Mouse (Mus musculus) regulatory T cell (primary cell): Measurements from ENCODE around the gene Setx.
"Not testable (repeated sequence)": the region's sequence is repeated elsewhere in the genome, so short reads cannot be mapped to it uniquely, and the experiment has no call there.

Experiments used
- in situ Hi-C: fragments of 300-600 bp; cut with MboI, MseI; formaldehyde crosslinking; loops from one replicate; pipeline ENCODE4 v1.15.1; 2025; ENCODE audit warnings: high pct_unique_total_duplicates

Gene Setx

DNA sequence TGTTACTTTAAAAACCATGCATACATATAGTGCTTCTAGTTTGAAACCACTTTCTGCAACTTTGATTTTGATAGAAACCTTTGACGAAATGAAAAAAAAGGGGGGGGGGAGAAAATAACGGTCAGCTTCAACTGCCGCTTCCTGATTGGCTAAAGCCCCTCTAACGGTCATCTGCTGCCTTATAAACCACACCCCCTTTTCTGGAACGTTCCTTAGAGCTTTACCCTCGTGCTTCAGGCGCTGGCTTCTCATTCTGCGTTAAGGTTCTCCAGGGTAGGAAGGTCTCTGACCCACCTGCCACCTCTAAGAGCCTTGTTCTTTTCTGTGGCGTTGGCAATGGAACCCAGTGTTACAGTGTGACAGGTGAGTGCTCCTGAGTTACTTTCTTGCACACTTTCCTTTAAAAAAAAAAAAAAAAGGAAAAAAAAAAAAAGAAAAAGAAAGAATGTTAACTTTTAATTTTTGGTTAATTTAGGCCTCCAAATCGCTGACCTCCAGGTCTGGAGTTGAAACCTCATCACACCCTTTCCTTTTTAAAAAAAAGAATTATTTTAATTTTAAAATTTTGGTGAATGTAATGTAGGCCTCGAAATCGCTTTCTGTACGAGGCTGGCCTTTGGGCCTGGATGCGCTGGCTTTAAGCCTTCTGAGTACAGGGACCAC lies at the start of gene Setx:
Gene Setx, plus strand, starts transcription at position 275 of the 663 bp plus-strand sequence.
- in situ Hi-C loops = no loop called here

DNA sequence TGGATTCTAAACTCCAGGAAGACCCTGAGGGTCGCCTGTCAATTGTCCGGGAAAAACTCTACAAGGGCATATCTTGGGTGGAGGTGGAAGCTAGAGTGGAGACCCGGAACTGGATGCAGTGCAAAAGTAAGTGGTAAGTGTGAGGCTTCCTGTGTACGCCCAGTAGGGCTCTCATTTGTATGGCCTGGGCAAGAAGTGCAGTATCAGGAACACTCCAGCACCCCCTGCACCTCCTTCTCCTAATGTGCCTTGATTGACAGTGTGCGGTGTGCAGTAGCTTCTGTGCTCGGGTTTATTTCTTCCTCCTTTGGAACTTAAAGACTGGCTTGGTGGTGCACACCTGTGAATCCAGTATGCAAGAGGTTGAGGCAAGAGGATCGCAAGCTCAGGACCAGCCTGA lies 49.3 kb upstream of the Setx start:
- in situ Hi-C loops = no loop called here

DNA sequence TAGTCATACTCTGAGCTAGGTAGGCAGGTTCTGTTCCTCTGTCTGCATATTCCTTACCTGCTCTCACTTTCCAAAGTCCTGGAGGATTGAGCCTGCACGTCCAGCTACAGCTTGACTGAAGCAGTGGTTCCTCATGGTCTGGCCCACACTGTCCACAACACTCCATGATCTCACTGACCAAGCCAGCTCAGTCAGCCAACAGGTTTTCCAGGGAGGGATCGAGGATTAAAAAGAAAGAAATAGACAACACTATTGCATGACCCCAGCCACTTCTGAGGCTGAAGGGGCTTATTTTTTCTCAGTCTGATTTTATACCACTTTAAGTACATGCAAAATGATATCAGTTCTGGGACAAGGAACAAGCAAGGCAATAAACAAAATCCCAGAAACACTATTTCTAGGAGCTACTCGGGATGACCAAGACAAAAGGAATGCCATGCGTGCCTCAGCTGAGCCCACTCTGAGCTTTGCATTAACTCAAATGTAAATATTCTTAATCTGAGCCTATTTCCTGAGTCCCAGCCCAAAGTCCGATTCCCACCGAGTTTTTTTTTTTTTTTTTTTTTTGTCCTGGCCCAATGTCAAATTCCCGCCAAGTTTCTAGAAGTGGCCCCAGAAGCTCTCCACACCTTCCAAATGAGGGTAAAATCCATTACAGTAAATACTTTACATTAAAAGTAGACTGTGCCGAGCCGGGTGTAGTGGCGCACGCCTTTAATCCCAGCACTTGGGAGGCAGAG lies 48.5 kb upstream of the Setx start:
- in situ Hi-C loops = no loop called here

DNA sequence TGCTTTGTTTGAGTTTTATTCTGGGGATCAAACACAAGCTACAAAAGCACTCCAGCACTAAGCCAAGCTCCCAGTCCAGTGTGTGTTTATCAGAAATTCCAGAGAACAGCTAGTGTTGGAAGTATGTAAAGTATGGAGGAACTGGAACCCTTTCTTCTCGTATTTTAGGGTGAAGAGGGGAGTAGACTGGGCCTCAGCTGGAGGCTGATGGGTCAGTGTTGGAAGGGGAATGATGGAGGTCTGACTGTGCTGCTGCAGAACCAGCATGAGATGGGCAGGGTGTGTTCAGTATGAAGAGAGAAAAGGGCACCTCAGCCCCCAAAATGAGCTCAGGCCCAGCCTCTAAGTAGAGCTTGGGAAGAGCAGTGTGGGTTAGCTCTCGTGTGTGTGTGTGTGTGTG lies 47.8 kb upstream of the Setx start:
- in situ Hi-C loops = no loop called here

DNA sequence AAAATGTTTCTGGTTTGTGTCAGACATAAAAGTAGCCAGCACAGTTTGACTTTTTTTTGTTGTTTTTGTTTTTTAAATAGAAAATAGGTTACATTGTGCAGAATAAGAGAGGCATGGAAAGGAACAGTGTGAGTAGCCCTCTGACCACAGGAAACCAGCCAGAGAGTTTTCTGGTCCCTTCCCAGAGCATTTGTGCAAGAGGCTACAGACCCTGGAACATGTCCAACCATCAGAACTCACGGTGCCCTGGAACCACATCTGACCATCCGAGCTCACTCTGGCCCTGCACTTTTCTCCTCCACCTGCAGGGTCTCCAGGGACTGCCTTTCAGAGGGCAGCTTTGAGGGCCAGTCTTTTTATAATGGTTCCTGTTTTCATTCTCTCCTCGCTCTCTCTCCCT lies 42.0 kb upstream of the Setx start:
- in situ Hi-C loops = no loop called here

DNA sequence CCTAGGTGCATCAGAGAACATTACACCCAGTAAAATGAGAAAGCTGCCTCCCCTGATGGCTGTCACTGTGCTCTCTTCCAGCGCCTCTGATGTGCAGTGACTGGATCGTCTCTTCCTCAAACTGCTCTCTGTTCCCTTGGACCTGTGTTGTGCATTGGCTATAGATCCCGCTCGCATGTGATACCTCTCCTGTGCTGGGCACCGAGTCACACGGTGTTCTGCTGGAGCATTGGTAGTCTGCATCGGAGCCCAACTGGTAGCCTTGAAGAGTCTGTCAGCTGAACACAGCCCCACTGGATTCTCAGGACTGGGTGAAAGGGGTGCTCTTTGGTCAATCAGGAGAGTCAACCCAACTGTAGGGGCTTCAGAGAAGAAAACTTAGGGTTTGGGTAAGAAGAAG lies 38.0 kb upstream of the Setx start:
- in situ Hi-C loops = no loop called here

DNA sequence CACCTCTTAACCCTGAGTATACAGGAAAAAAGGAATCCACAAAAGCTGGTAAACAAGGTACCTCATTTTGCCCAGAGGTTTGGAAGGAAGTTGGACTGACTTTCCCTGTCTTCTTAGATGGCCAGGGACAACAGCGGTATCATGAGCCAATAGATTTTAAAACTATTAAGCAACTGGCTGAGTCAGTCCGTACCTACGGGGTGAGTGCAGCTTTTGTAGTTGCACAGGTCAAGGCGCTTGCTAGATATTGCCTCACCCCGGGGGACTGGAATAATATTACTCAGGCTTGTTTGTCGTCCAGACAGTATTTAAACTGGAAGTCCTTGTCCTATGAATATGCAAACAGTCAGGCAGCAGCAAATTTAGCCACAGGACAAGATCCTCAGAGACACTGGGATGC lies 34.7 kb upstream of the Setx start:
- in situ Hi-C loops = not testable (repeated sequence)

DNA sequence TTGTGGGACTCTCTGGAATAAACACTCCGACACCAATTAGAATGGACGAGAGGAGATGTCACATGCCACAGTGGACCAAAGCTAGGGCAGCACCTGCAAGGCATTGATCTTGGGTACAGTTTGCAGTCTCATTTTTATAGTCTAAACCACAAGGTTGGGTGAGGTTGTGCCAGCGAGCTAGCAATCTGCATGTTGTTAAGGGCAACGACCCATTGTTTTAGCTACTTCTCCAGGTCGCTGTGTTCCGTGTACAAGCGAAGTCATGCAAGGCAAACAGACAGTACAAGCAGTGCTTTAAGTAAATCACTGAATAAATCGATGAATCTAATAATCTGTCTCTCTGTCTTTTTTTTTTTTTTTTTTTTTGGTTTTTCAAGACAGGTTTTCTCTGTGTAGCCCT lies 28.3 kb upstream of the Setx start:
- in situ Hi-C loops = no loop called here

DNA sequence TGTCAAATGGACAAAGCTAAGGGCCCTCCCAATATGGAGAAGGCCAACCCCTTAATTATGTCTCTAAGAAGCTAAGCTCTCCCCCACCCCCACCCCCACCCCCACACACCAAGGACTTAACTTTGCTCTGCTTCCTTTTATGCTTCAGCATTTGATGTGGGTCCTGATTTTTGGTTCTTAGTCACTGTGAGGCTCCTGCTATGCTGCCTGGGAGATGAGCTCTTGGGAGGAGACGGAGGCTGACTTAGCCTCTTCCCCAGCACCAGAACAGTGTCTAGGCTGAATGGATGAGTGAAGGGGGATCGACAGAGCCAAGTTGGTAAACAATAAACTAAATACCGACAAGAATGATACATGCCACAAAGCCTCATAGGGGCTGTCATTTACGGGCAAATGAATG lies 27.2 kb upstream of the Setx start:
- in situ Hi-C loops = no loop called here

DNA sequence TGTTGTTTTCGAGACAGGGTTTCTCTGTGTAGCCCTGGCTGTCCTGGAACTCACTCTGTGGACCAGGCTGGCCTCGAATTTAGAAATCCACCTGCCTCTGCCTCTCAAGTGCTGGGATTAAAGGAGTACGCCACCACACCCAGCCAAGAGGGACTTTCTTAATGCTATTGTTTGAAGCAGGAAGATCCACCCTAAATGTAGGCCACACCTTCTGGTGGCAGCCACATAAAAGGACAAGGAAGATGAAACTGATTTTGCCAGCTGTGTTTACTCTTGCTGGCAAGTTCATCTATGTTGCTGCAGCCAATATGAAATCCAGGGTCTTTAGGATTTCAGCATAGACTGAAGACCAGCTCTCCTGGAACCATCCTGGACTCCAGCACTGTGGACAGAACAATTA lies 26.5 kb upstream of the Setx start:
- in situ Hi-C loops = no loop called here

DNA sequence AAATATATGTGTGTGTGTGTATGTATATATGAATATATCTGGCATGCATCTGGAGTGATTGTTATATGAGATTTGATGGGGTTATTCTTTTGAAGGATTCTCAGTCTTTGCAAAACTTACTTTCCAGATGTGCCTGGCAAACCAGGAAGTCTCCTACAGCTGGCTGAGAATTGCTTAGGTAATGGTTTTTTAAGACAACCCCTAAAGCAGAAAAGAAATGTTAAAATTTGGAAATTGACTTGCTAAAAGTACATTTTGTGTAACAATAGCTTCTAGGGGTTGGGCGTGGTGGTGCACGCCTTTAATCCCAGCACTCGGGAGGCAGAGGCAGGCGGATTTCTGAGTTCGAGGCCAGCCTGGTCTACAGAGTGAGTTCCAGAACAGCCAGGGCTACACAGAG lies 26.0 kb upstream of the Setx start:
- in situ Hi-C loops = not testable (repeated sequence)

DNA sequence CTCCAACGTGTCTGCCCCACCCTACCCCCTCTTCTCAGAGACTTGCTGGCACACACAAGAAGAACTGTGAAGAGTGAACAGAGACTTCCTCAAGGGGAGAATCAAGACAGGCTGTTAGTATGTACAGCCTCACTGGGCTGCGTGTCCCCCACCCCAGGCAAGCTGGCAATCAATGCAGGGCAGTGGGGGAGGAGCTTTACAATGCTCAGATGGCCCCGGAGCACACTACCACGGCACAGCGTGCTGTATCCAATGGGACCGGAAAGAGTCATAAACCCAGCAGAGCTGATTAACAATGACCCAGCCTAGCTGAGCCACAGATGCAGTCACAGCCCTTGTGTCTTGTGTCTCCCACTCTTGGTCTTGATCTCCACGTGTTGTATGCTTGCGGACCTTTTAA lies 25.2 kb upstream of the Setx start:
- in situ Hi-C loops = no loop called here

DNA sequence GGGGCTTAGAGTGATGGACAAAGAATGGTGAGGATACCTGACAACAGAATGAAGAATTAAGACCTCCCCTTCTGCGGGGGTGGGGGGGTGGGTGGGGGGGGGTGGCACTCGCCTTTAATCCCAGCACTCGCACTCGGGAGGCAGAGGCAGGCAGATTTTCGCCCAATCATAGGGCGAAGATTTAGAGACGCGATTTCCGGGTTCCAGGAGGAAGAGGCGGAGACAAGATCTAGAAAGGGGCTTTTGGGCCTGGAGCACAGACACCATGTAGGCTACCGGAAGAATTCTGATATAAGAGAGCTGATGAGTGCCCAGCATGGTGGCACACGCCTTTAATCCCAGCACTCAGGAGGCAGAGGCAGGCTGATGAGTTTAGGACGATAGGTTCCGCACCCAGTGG lies 24.3 kb upstream of the Setx start:
- in situ Hi-C loops = no loop called here

DNA sequence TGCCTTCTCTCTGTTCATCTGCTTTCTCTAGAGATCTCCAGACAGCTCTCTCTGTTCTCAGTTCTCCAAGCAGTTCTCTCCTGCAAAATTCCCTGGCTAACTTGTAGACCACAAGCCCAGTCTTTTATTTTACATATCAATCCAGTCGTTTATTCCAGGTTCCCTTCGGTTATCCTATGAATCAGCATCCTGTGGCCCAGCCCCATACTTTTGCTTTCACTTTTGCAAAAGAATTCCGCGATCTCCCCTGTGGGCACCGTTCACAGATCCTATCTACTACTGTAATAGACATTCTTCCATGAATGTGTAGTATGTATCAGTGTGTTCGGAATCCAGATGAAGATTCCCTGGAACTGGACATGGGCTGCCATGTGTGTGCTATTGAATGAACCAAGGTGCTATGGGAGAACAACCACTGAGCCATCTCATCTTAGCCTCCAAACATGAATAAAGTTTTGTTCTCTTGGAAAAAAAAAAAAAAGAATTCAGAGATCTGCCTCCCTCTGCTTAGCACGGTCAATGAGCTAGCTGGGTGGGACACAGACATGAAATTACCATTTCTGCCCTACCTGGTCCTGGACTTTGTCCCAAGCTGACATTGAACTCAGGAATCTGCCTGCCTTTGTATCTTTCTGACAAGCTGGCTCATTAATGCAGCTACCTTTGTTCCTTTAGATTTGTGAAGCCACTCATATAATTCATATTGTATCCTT lies 23.0 kb upstream of the Setx start:
- in situ Hi-C loops = no loop called here

DNA sequence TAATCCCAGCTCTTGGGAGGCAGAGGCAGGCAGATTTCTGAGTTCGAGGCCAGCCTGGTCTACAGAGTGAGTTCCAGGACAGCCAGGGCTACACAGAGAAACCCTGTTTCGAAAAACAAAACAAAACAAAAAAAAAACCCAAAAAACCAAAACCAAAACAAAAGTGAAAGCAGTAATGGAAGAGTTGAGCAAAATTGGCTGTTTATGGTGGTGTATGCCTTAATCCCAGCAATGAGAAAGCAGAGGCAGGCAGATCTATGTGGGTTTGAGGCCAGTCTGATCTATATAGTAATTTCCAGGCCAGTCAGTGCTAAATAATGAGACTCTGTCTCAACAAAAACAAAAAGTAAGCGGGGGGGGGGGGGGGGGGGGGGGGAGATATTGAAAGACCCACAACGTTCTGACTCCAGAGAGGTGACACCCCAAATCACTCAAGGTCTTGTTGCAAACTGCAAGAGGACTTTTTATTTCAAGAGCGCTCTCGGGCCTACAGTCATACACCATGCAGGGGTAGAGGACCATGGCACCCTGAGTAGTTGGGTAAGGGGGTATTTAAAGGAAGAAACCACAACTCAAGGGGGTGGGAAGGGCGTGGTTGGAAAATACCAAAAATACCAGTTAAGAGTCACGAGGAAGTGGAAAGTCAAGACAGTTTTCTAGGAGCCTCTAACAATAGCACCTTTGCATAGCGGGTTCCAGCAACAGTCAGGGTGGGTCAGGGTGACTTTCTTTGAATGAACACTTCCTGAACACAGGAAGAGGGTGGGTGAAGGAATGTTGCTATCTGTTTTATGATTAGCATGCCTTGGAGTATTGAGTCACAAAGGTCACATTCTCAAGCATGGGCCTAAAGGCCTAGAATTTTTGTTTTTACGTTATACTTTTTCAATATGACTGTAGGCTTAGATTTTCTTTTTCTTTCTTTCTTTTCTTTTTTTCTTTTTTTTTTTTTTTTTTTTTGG lies 21.3 kb upstream of the Setx start:
- in situ Hi-C loops = not testable (repeated sequence)

DNA sequence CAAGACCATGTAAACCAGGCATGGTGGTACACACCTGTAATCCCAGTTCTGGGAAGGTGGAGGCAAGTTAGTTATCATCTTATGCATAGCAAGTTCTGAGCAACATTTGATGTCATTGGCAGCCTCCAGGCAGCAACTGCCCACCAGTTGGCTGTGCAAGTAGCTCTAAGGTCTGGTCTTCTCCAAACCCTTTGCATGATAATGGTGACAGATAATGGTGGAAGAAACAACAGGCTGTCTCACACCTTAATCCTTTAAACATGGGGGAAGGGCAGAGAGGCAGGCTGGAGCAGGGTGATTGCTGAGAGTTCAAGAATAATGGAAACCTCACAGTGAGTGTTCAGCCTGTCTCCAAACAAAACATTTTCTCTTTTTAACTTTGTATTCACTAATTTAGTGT lies 3.0 kb upstream of the Setx start:
- in situ Hi-C loops = no loop called here

DNA sequence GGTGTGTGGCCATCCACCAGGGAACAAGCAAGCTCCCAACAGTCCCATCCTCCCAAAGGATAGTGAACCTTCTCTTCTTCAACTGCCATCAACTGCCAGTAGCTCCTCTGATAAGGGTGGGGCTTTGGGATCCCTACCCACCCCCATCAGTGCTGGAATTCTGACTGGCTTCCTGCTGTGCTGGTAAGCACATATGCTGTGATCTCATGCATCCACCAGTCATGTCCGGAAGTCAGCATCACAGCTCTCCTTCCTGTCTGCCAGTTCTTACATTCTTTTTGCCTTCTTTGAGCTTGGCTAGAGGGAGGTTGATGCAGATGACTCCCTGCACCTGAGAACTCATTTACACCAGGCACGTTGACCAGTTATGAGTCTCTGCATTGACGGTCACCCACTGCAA lies 1.5 kb upstream of the Setx start:
- in situ Hi-C loops = no loop called here

DNA sequence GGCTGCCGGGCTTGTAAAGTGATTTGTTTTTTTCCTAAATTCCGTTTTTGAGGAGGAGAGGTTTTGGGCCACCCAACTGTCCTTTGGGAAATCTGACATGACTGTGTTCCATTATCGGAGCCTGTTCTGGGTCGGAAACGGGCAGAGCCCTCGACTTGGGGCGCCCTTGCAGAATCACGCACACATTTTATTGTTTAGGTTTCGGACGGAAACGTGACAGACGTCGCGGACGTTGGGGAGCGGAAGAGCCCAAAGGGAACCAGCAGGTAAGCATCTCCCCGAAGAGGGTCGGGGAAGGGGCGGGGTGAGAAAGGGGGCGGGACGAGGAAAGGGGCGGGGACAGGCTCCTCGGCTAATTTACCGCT lies 572 bp downstream of the Setx start:
- in situ Hi-C loops = no loop called here

DNA sequence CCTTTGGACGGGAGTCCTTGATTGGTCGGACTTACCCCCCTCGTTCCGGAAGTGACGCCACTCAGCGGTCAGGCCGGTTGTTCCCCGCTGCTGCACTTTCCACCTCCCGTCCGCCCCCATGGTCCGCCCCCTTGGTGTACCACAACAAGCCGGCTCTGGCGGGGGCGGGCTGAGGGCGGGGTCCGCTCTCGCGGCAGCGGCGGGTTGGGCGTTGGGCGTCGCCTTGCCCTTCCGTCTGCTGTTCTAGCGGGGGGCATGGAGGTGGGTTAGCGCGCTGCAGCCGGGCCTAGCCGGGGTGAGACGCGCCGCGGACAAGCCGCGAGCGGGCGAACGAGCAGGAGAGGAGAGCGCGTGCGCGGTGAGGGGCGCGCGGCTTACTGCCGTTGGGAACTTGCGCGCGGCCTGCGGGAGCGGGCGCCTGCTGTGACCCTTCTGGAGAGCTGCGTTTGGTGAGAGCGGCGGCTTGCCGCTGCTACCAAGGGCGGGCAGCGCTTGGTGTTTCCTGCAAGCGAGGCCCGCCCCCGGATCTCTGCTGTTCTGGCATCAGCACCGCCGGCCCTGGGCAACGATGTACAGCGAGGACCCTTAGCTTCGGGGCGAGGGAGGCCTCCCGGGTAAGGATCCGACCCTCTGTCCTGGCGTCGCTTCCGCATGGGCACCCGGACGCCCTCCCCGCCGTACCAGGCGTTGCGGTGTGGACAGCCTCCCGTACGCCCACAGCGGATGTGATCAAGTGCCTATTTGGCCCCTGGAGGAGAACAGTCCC lies 1.1 kb downstream of the Setx start:
- in situ Hi-C loops = loop anchor here (5.0 kb wide), 1 partner anchor 68 kb away; the partner anchor contains the start of gene Cfap77

DNA sequence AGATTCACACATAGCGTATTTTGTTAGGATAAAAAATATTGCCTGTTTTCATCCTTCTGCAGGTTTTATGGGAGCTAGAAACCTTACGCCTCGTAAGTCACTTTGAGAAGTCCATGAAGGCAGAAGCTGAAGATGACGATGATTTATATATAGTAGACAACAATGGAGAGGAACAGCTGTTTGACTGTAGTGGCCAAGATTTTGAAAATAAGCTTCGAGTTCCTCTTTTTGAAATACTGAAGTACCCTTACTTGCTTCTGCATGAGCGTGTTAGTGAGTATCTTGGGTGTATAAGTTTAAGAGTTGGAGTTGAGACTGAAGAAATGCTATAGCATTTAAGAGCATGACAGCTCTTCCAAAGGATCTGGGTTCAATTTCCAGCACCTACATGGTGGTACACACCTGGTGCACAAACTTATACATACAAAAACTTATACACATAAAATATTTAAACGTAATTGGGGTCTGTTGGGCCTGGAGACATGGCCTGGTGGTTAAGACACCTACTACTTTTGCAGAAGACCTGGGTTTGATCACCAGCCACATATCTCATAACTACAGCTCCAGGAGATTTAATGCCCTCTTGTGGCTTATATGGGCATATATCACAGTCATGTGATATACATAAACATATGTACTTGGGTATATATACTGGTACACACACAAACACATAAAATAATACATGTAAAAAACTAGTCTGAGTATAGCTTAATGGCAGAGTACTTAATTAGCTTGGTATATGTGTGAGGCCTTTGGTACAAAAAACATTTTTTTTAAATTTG lies 6.3 kb downstream of the Setx start:
- in situ Hi-C loops = no loop called here
